Mouse (Mus musculus) hindbrain, embryonic 15.5 days (tissue): ENCODE data around the gene Rho. TPM values are rescaled to one million over a fixed set of nuclear protein-coding genes. Genes with fewer than 3 reads are reported as not detected.

Experiments used
- ATAC-seq: fragments of 200-750 bp; cut with Nextera tagmentation; 2 replicates; pipeline ENCODE4 v1.8.0; 2017; ENCODE audit warnings: low read depth, moderate number of reproducible peaks, moderate TSS enrichment; ENCODE audit not compliant: low FRiP score
- H3K27ac ChIP-seq: fragments of 300-500 bp; sonication (generic); replicated peaks from 2 replicates; pipeline ENCODE4 v1.5.1; 2015; ENCODE audit warnings: mild to moderate bottlenecking, inconsistent platforms
- H3K27me3 ChIP-seq: fragments of 300-500 bp; sonication (generic); 2 replicates; pipeline ENCODE4 v1.6.1; 2015; ENCODE audit warnings: control low read depth, inconsistent platforms
- H3K36me3 ChIP-seq: fragments of 300-500 bp; sonication (generic); 2 replicates; pipeline ENCODE4 v1.6.1; 2015; ENCODE audit warnings: control low read depth, inconsistent platforms
- H3K4me1 ChIP-seq: fragments of 300-500 bp; sonication (generic); replicated peaks from 2 replicates; pipeline ENCODE4 v1.6.1; 2015; ENCODE audit warnings: control low read depth, inconsistent platforms
- H3K4me2 ChIP-seq: fragments of 300-500 bp; sonication (generic); 2 replicates; pipeline ENCODE4 v1.6.1; 2015; ENCODE audit warnings: moderate library complexity, mild to moderate bottlenecking, inconsistent platforms
- H3K4me3 ChIP-seq: fragments of 300-500 bp; sonication (generic); 2 replicates; pipeline ENCODE4 v1.5.1; 2015; ENCODE audit warnings: mild to moderate bottlenecking, inconsistent platforms
- H3K9ac ChIP-seq: fragments of 300-500 bp; sonication (generic); 2 replicates; pipeline ENCODE4 v1.6.1; 2015; ENCODE audit warnings: inconsistent platforms
- H3K9me3 ChIP-seq: fragments of 300-500 bp; sonication (generic); 2 replicates; pipeline ENCODE4 v1.6.1; 2016; ENCODE audit warnings: control low read depth, inconsistent platforms
- WGBS: fragments of 180-500 bp; shearing (Covaris S2); methylation state at CpG from one replicate; pipeline ENCODE4 v1.1.7; 2015; 5-methylcytosine and 5-hydroxymethylcytosine counted together
- polyA plus RNA-seq: library from polyadenylated mRNA; unstranded; fragments of >200 nt; fragmentation: Nextera tagmentation; extraction: Ambion mirVana; gene quantifications from 2 replicates; pipeline ENCODE4 v1.2.1, GENCODE M21; 2015

Rho gene
- polyA plus RNA-seq, 1 experiment from 2014 or later, result 0.64 TPM

DNA sequence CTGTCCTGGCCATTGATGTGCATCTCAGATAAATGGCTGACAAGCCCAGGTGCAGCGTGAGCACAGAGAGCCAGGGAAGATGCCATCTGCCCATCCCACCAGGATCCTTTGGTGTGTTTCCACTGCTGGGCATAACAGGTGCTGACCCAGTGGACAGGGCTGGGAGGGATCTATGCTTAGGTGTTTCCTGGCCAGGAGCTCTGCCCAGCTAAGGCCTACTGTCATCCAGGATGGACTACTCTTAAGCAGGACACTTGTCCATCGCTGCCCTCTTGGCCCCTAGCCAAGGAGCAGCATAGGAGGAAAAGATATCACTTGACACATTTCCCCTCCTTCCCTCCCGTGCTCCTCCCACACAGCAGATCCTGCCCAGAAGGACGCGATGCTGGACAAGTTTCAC lies 14.9 kb upstream of the Rho start:
- no peaks in the 10 kb centered on the region for H3K36me3 ChIP-seq
- no peaks in the 10 kb centered on the region for H3K27me3 ChIP-seq
- H3K9ac ChIP-seq, result no peak overlapping the region
- H3K4me3 ChIP-seq, result no peak overlapping the region
- 0 out of 2 replicates have a peak overlapping the region, but pooled peaks have one; percentile 21 for H3K27ac ChIP-seq
- H3K4me2 ChIP-seq, result no peak overlapping the region
- 87% methylated on average over 5 of the region's 5 CpGs for WGBS
- peaks cover 24% of the 10 kb centered on the region for H3K4me1 ChIP-seq
- no peaks in the 10 kb centered on the region for H3K9me3 ChIP-seq
- no peak for ATAC-seq

- H3K36me3 ChIP-seq, result no peaks in the 10 kb centered on the region
- WGBS, result 91% methylated on average over 1 of the region's 1 CpGs
- ATAC-seq, result no peak
- H3K27me3 ChIP-seq, result no peaks in the 10 kb centered on the region
- H3K4me3 ChIP-seq, result no peak overlapping the region
- no peak overlapping the region for H3K9ac ChIP-seq
- no peaks in the 10 kb centered on the region for H3K9me3 ChIP-seq
- no peak overlapping the region for H3K4me2 ChIP-seq
- H3K4me1 ChIP-seq, result peaks cover 23% of the 10 kb centered on the region
- H3K27ac ChIP-seq, result no peak overlapping the region
These were observed 12.9 kb upstream of the Rho start for GRCm38 (mm10) chr6:115918615-115919014.

- Histone ChIP-seq H3K4me2 (no peak overlapping the region), H3K4me1 (peaks cover 11% of the 10 kb centered on the region), H3K9me3 (no peaks in the 10 kb centered on the region), H3K36me3 (no peaks in the 10 kb centered on the region), H3K9ac (no peak overlapping the region), H3K4me3 (no peak overlapping the region), H3K27ac (no peak overlapping the region), H3K27me3 (no peaks in the 10 kb centered on the region)
- WGBS, result 90% methylated on average over 5 of the region's 5 CpGs
- no peak for ATAC-seq
These were observed 11.7 kb upstream of the Rho start for GRCm38 (mm10) chr6:115919876-115920275.

DNA sequence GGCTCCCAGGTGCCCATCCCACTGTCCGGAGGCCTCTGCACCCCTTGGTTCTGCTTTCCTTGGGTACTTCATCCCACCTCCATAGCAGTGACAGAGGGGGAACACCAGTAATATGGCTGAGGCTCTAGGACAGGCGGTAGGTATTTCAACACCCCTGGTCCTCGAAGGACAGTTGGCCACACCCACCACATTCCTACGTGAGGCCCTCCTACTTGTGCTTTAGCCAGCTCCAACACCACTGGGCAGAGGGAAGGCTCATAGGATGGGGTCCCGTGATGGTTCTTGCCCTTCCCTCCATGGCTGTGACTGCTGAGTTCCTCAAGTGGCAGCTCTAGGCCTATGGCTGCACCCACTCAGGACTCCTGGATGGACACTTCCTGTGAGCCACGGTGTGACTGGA lies 6.7 kb upstream of the Rho start:
- no peak overlapping the region for H3K4me2 ChIP-seq
- H3K27ac ChIP-seq, result no peak overlapping the region
- H3K36me3 ChIP-seq, result no peaks in the 10 kb centered on the region
- no peaks in the 10 kb centered on the region for H3K27me3 ChIP-seq
- ATAC-seq, result no peak
- H3K9me3 ChIP-seq, result no peaks in the 10 kb centered on the region
- no peak overlapping the region for H3K9ac ChIP-seq
- H3K4me1 ChIP-seq, result peaks cover 15% of the 10 kb centered on the region
- 63% methylated on average over 6 of the region's 6 CpGs for WGBS
- no peak overlapping the region for H3K4me3 ChIP-seq

DNA sequence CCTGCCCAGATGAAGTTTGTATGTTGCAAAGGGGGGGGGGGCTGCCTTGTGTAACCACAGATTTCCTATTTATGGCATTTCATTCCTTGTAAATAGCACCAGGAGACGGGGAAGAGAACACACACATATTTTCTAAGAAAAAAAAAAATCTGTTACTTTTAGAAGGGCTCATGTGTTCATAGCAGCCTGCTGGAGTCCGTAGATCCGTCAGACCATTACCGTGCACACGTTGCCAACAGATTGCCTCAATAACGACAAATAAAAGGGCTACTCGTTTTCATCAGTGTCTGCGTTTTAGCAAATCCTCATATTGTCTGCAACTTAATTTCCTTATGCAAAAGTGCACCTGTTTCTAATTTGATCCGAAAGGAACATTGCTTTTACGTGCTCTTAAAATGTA lies 5.1 kb upstream of the Rho start:
- 53% methylated on average over 10 of the region's 10 CpGs for WGBS
- Histone ChIP-seq H3K9me3 (no peaks in the 10 kb centered on the region), H3K4me2 (no peak overlapping the region), H3K27ac (no peak overlapping the region), H3K4me1 (peaks cover 15% of the 10 kb centered on the region), H3K9ac (no peak overlapping the region), H3K4me3 (no peak overlapping the region), H3K27me3 (no peaks in the 10 kb centered on the region), H3K36me3 (no peaks in the 10 kb centered on the region)
- ATAC-seq, result no peak

DNA sequence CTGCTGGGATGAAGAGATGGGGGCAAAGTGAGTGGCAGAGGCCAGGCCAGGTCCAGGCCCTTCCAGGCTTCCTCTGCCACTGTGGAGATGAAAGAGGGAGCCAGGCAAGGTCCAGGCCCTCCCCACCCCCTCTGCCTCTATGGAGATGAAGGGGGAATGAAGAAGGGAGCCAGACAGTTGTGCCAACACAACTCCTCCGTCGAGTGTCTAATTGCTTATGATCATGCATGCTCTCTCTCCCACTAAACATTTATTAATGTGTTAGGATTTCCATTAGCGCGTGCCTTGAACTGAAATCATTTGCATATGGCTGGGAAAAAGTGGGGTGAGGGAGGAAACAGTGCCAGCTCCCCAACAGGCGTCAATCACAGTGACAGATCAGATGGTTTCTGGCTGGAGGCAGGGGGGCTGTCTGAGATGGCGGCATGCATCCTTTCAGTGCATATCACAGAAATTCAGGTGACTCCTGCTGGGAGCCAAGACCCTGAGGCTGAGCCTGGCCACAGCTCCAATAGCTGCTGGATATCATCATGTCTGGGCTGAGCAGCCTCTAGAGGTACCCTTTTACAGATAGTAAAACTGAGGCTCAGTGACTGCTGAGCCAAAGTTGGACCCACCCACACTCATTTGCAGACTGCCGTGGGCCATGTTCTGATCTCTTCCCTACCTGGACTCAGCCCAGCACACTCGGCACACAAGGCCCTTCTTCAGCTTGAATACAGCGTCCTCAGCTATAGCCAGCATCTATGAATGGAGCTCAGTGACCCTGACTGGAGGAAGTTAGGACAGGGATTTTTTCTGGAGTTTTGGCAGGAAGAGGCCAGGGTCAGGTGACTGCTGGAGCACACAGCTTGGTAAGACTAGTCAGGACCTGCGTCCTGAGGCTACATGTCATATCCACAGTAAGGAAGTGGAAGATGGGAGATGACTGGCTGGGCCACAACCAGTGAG lies 4.0 kb upstream of the Rho start:
- H3K27ac ChIP-seq, result no peak overlapping the region
- WGBS, result 56% methylated on average over 10 of the region's 10 CpGs
- peak; percentile 19; the same call in 1 of the 2 replicates for ATAC-seq

GRCm38 (mm10) chr6:115930018-115930417 lies 1.5 kb upstream of the Rho start:
- no peak overlapping the region for H3K27ac ChIP-seq
- peaks cover 15% of the 10 kb centered on the region for H3K4me1 ChIP-seq
- no peak for ATAC-seq
- H3K36me3 ChIP-seq, result no peaks in the 10 kb centered on the region
- WGBS, result 76% methylated on average over 5 of the region's 5 CpGs
- no peak overlapping the region for H3K4me3 ChIP-seq
- H3K27me3 ChIP-seq, result no peaks in the 10 kb centered on the region
- no peak overlapping the region for H3K4me2 ChIP-seq
- H3K9me3 ChIP-seq, result no peaks in the 10 kb centered on the region
- H3K9ac ChIP-seq, result no peak overlapping the region

More for the DNA sequence above, 4.0 kb upstream of the Rho start:
- Histone ChIP-seq H3K36me3 (no peaks in the 10 kb centered on the region), H3K9me3 (no peaks in the 10 kb centered on the region), H3K27me3 (no peaks in the 10 kb centered on the region), H3K4me3 (no peak overlapping the region), H3K9ac (no peak overlapping the region), H3K4me2 (no peak overlapping the region), H3K4me1 (peaks cover 15% of the 10 kb centered on the region)

DNA sequence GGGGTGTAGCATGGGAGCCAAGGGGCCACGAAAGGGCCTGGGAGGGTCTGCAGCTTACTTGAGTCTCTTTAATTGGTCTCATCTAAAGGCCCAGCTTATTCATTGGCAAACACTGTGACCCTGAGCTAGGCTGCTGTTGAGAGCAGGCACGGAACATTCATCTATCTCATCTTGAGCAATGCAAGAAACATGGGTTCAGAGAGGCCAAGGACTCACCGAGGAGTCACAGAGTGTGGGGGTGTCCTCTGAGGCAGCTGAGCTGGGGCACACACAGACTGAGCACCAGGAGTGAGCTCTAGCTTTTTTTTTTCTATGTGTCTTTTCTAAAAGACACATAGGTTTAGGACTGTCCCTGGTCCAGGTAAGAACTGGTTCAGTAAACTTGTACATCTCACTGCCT lies 843 bp downstream of the Rho start:
- Histone ChIP-seq H3K27me3 (no peaks in the 10 kb centered on the region), H3K36me3 (no peaks in the 10 kb centered on the region), H3K4me3 (no peak overlapping the region), H3K9ac (no peak overlapping the region), H3K4me1 (no peaks in the 10 kb centered on the region; the same call in 1 of the 2 replicates), H3K9me3 (no peaks in the 10 kb centered on the region), H3K4me2 (no peak overlapping the region), H3K27ac (no peak overlapping the region)
- no peak for ATAC-seq
- 86% methylated on average over 3 of the region's 3 CpGs for WGBS

DNA sequence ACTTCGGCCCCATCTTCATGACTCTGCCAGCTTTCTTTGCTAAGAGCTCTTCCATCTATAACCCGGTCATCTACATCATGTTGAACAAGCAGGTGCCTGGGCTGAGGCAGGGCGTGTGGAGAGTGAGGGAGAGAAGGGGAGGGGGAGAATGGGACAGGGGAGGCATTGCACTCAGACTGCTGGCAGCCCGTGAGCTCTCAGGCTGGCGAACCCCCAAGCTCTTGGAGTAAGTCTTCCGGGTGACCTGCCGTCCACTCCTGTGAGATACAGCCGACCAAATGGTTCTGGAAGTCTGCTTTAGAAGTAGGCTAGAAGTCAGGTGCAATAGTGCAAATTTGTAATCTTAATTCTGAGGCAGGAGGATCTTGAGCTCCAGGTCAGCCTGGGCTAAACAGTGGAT lies 4.0 kb downstream of the Rho start:
- Histone ChIP-seq H3K4me3 (no peak overlapping the region), H3K9ac (no peak overlapping the region), H3K9me3 (no peaks in the 10 kb centered on the region), H3K4me2 (no peak overlapping the region), H3K27me3 (no peaks in the 10 kb centered on the region), H3K4me1 (no peaks in the 10 kb centered on the region), H3K36me3 (no peaks in the 10 kb centered on the region), H3K27ac (no peak overlapping the region)
- 89% methylated on average over 8 of the region's 8 CpGs for WGBS
- ATAC-seq, result no peak

DNA sequence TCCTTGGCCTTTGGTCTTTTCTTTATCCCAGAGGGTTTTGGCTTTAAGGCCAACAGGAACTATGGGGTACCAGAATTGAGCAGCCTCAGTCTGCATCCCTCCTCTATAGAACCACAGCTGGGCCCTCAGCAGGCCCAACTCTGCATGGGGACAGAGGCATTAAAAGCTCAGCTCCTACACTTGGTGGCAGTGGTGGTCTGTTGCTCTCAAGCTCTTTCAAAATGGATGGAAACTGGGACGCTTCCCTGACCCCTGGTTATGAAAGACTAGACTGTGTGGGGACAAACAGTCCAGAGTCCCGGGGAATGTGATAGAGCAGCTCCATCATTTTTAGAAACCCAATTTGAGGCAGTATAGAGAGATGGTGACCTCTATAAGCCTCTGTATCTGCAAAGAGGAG lies 6.5 kb downstream of the Rho start:
- WGBS, result 97% methylated on average over 2 of the region's 2 CpGs
- Histone ChIP-seq H3K9me3 (no peaks in the 10 kb centered on the region), H3K27me3 (no peaks in the 10 kb centered on the region)

GRCm38 (mm10) chr6:115938798-115939197 lies 7.2 kb downstream of the Rho start:
- Histone ChIP-seq H3K27ac (no peak overlapping the region), H3K4me2 (no peak overlapping the region), H3K9me3 (no peaks in the 10 kb centered on the region), H3K36me3 (no peaks in the 10 kb centered on the region), H3K27me3 (no peaks in the 10 kb centered on the region), H3K9ac (no peak overlapping the region), H3K4me3 (no peak overlapping the region), H3K4me1 (no peaks in the 10 kb centered on the region)
- WGBS, result 85% methylated on average over 1 of the region's 1 CpGs
- ATAC-seq, result no peak

More for the DNA sequence above, 6.5 kb downstream of the Rho start:
- no peak for ATAC-seq
- Histone ChIP-seq H3K36me3 (no peaks in the 10 kb centered on the region), H3K4me1 (no peaks in the 10 kb centered on the region), H3K9ac (no peak overlapping the region), H3K4me3 (no peak overlapping the region), H3K27ac (no peak overlapping the region), H3K4me2 (no peak overlapping the region)

DNA sequence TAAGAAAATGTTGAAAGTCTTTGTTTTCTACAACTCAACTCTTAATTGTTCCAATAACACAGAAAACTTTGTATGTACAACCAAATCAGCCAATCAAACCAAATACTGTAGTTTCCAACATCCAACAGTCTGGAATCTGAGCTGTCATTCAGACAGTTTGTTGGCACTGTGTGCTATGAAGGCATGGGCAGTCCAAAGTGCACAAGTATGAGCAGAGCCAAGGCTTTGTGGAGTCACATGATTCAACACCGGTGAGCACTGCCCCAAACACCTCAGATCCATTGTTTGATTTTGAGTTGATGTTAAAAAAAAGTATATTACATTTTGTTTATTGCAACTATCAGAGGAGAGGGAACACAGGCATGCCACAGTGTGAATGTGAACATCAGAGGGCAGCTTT lies 9.1 kb downstream of the Rho start:
- no peaks in the 10 kb centered on the region for H3K4me1 ChIP-seq
- H3K4me3 ChIP-seq, result no peak overlapping the region
- 73% methylated on average over 1 of the region's 1 CpGs for WGBS
- no peak for ATAC-seq
- no peaks in the 10 kb centered on the region for H3K36me3 ChIP-seq
- H3K9me3 ChIP-seq, result no peaks in the 10 kb centered on the region
- no peak overlapping the region for H3K4me2 ChIP-seq
- H3K27ac ChIP-seq, result no peak overlapping the region
- H3K9ac ChIP-seq, result no peak overlapping the region
- no peaks in the 10 kb centered on the region for H3K27me3 ChIP-seq
